Mouse (Mus musculus) lung, postnatal 0 days (tissue): Measurements from ENCODE around the gene Zw10. TPM values are rescaled to one million over a fixed set of nuclear protein-coding genes. Genes with fewer than 3 reads are reported as not detected.

Experiments used
- ATAC-seq: fragments of 200-750 bp; cut with Nextera tagmentation; 2 replicates; pipeline ENCODE4 v1.8.0; 2017; ENCODE audit warnings: moderate library complexity
- DNase-seq: peaks from one replicate; pipeline ENCODE4 v3.0.0-alpha.2; 2016; ENCODE audit warnings: low spot score
- H3K27ac ChIP-seq: fragments of 300-500 bp; sonication (generic); 2 replicates; pipeline ENCODE4 v1.5.1; 2014; ENCODE audit warnings: antibody characterized with exemption, mild to moderate bottlenecking, low read length, mixed read lengths
- H3K27me3 ChIP-seq: fragments of 300-500 bp; sonication (generic); replicated peaks from 2 replicates; pipeline ENCODE4 v1.6.1; 2014; ENCODE audit warnings: low read length, mixed read lengths; ENCODE audit not compliant: insufficient read depth
- H3K36me3 ChIP-seq: fragments of 300-500 bp; sonication (generic); 2 replicates; pipeline ENCODE4 v1.6.1; 2014; ENCODE audit warnings: low read length, mixed read lengths; ENCODE audit not compliant: insufficient read depth
- H3K4me1 ChIP-seq: fragments of 300-500 bp; sonication (generic); 2 replicates; pipeline ENCODE4 v1.6.1; 2014; ENCODE audit warnings: antibody characterized with exemption, low read depth, low read length, mixed read lengths; ENCODE audit not compliant: insufficient read depth
- H3K4me2 ChIP-seq: fragments of 300-500 bp; sonication (generic); replicated peaks from 2 replicates; pipeline ENCODE4 v1.6.1; 2014; ENCODE audit warnings: low read depth, mild to moderate bottlenecking, low read length, moderate library complexity, mixed read lengths
- H3K4me3 ChIP-seq: fragments of 300-500 bp; sonication (generic); 2 replicates; pipeline ENCODE4 v1.5.1; 2014; ENCODE audit warnings: low read depth, low read length
- H3K9ac ChIP-seq: fragments of 300-500 bp; sonication (generic); replicated peaks from 2 replicates; pipeline ENCODE4 v1.6.1; 2014; ENCODE audit warnings: low read depth, mild to moderate bottlenecking
- H3K9me3 ChIP-seq: fragments of 300-500 bp; sonication (generic); 2 replicates; pipeline ENCODE4 v1.6.1; 2016; ENCODE audit warnings: low read length, mixed read lengths
- CTCF ChIP-seq: IDR thresholded peaks from 2 replicates; pipeline ENCODE4 v1.5.1; 2016; ENCODE audit warnings: antibody characterized with exemption, mild to moderate bottlenecking
- EP300 ChIP-seq: IDR thresholded peaks from 2 replicates; pipeline ENCODE4 v1.6.1; 2016; ENCODE audit warnings: antibody characterized with exemption, mild to moderate bottlenecking, control low read depth
- WGBS: fragments of 180-500 bp; shearing (Covaris S2); extraction: QIAGEN DNeasy Blood & Tissue Kit; methylation state at CpG from one replicate; pipeline ENCODE4 v1.1.7; 2014; 5-methylcytosine and 5-hydroxymethylcytosine counted together
- polyA plus RNA-seq: library from polyadenylated mRNA; unstranded; fragments of >200 nt; fragmentation: Nextera tagmentation; extraction: Ambion mirVana; gene quantifications from 2 replicates; pipeline ENCODE4 v1.2.1, GENCODE M21; 2015

Zw10 gene
- polyA plus RNA-seq, 1 experiment from 2014 or later, result 16.1 TPM

DNA sequence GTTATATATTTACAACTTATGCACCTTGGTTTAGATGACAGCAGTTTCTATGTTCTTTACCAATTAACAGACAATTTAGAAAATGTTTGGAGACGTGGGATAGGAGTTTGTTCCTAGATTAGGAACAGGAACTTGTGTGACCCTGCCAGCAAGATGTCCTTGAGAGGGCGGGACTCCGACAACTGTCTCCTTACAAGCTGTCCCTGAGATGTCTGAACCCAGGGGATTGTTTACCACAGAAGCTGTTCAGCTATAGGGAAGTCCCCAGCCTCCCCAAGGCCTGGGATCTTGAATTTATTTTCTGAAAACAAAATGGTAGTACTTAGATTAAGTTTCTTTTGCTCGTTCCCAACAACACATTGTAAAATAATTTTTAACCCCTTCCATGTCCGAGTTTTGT, 4.5 kb upstream of the Zw10 start:
- Histone ChIP-seq H3K9ac (no peak overlapping the region), H3K36me3 (no peaks in the 10 kb centered on the region), H3K27me3 (no peaks in the 10 kb centered on the region), H3K9me3 (no peaks in the 10 kb centered on the region), H3K4me1 (no peaks in the 10 kb centered on the region), H3K4me3 (no peak overlapping the region), H3K4me2 (no peak overlapping the region), H3K27ac (no peak overlapping the region)
- 55% methylated on average over 5 of the region's 5 CpGs for WGBS
- no peak for TF ChIP-seq CTCF
- no peak for TF ChIP-seq EP300
- ATAC-seq (no peak), DNase-seq (no peak)

GRCm38 (mm10) chr9:49051349-49051748, 4.1 kb upstream of the Zw10 start:
- WGBS, result 8% methylated on average over 5 of the region's 5 CpGs
- peak; percentile 76 for DNase-seq
- H3K4me2 ChIP-seq, result no peak overlapping the region
- no peaks in the 10 kb centered on the region for H3K27me3 ChIP-seq
- no peak for ATAC-seq
- H3K4me1 ChIP-seq, result no peaks in the 10 kb centered on the region; the same call in 1 of the 2 replicates
- H3K4me3 ChIP-seq, result no peak overlapping the region
- TF ChIP-seq CTCF (peak; percentile 85), EP300 (no peak)
- H3K27ac ChIP-seq, result no peak overlapping the region
- no peaks in the 10 kb centered on the region for H3K36me3 ChIP-seq
- no peaks in the 10 kb centered on the region for H3K9me3 ChIP-seq
- H3K9ac ChIP-seq, result no peak overlapping the region

DNA sequence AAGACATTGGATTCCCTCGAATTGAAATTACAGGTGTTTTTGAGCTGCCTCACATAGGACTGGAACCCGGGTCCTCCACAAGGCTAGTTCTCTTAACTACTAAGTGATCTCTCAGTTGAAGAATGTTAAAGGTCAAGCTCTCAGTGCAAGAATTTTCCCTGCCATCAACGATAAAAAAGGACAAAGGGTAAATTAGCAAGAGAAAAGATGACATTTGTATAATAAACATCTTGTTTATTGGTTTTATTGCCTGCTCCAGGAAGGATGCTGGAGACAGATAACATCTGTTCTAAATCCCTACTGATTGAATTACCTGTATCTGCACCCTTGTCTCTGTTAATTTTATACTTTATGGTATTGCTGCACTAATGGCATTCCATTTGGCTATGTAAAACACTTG, 1.4 kb upstream of the Zw10 start:
- 74% methylated on average over 3 of the region's 3 CpGs for whole genome bisulfite sequencing
- ATAC-seq (no peak), DNase-seq (no peak)
- Histone ChIP-seq H3K4me3 (no peak overlapping the region), H3K9ac (no peak overlapping the region), H3K4me1 (no peaks in the 10 kb centered on the region; the same call in 1 of the 2 replicates), H3K9me3 (no peaks in the 10 kb centered on the region), H3K27ac (no peak overlapping the region), H3K27me3 (no peaks in the 10 kb centered on the region), H3K4me2 (no peak overlapping the region), H3K36me3 (peaks cover 4% of the 10 kb centered on the region)
- TF ChIP-seq EP300 (no peak), CTCF (no peak)

GRCm38 (mm10) chr9:49076847-49077246, 21.4 kb downstream of the Zw10 start:
- Histone ChIP-seq H3K4me1 (no peaks in the 10 kb centered on the region), H3K4me3 (no peak overlapping the region), H3K9ac (no peak overlapping the region), H3K27me3 (no peaks in the 10 kb centered on the region), H3K27ac (no peak overlapping the region), H3K4me2 (no peak overlapping the region), H3K36me3 (peaks cover 21% of the 10 kb centered on the region; the same call in 1 of the 2 replicates), H3K9me3 (no peaks in the 10 kb centered on the region)
- DNase-seq, result no peak
- ATAC-seq, result no peak
- no peak for TF ChIP-seq EP300
- TF ChIP-seq CTCF, result no peak
- WGBS, result 89% methylated on average over 3 of the region's 3 CpGs

GRCm38 (mm10) chr9:49081107-49081506, 25.7 kb downstream of the Zw10 start, which contains the start of gene Tmprss5:
Gene Tmprss5, plus strand, starts transcription at chr9:49081260.
- no peak within 1 kb of the TSS for H3K4me3 ChIP-seq
- peaks cover 5% of the 10 kb centered on the region; the same call in 1 of the 2 replicates for H3K36me3 ChIP-seq
- H3K4me2 ChIP-seq, result no peak within 1 kb of the TSS
- TF ChIP-seq CTCF (no peak), EP300 (no peak)
- no peak within 1 kb of the TSS for H3K9ac ChIP-seq
- ATAC-seq (no peak), DNase-seq (no peak)
- no peaks in the 10 kb centered on the region for H3K4me1 ChIP-seq
- H3K9me3 ChIP-seq, result no peaks in the 10 kb centered on the region
- H3K27ac ChIP-seq, result no peak within 1 kb of the TSS
- WGBS, result 65% methylated on average over 5 of the region's 5 CpGs
- no peaks in the 10 kb centered on the region for H3K27me3 ChIP-seq

DNA sequence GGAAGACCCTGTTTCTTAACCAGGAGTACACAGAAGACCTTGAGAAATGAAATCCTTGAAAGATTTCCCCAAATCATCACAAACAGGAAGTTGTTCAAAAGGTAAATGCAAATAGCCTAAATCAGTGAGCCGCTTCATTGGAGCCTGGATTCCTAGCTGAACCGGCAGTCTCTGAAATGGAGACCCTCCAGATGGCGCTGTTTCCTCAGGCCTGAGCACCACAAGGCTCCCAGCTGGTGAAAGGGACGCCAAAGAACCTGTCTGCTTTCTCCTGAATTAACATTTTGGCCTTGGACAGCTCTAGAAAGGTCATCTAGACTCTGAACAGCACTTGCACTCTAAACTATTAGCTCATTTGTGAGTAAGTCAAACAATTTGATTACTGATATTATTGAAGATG, 26.1 kb downstream of the Zw10 start:
- Histone ChIP-seq H3K4me3 (no peak overlapping the region), H3K4me1 (no peaks in the 10 kb centered on the region), H3K27ac (no peak overlapping the region), H3K9me3 (no peaks in the 10 kb centered on the region), H3K9ac (no peak overlapping the region), H3K36me3 (peaks cover 5% of the 10 kb centered on the region; the same call in 1 of the 2 replicates), H3K27me3 (no peaks in the 10 kb centered on the region), H3K4me2 (no peak overlapping the region)
- TF ChIP-seq EP300 (no peak), CTCF (peak; percentile 89)
- 19% methylated on average over 4 of the region's 4 CpGs for WGBS
- DNase-seq (peak; percentile 76), ATAC-seq (peak; percentile 35; the same call in 1 of the 2 replicates)

- H3K27me3 ChIP-seq, result no peaks in the 10 kb centered on the region
- WGBS, result 64% methylated on average over 11 of the region's 11 CpGs
- H3K4me2 ChIP-seq, result no peak overlapping the region
- DNase-seq (no peak), ATAC-seq (no peak)
- no peak overlapping the region for H3K9ac ChIP-seq
- H3K36me3 ChIP-seq, result no peaks in the 10 kb centered on the region
- TF ChIP-seq CTCF (no peak), EP300 (no peak)
- no peaks in the 10 kb centered on the region for H3K9me3 ChIP-seq
- no peak overlapping the region for H3K27ac ChIP-seq
- H3K4me3 ChIP-seq, result no peak overlapping the region
- H3K4me1 ChIP-seq, result no peaks in the 10 kb centered on the region
Measured at GRCm38 (mm10) chr9:49087317-49087716, 31.9 kb downstream of the Zw10 start.
